Mouse (Mus musculus) heart, adult 2 months (tissue): ENCODE data around the gene Shisa8.

Source experiments
- CTCF ChIP-seq: fragments of 200-600 bp; IDR thresholded peaks from 2 replicates; pipeline ENCODE4 v1.8.1; 2022; ENCODE audit warnings: antibody characterized with exemption, mild to moderate bottlenecking, moderate library complexity
- EP300 ChIP-seq: fragments of 200-500 bp; IDR thresholded peaks from 2 replicates; pipeline ENCODE4 v1.6.1; 2011; ENCODE audit warnings: low read depth, low read length, control low read depth; ENCODE audit not compliant: insufficient read depth

GRCm38 (mm10) chr15:82225769-82226168 is 13.2 kb upstream of the Shisa8 start:
- TF ChIP-seq EP300, result no peak
- no peak for TF ChIP-seq CTCF
